Mouse (Mus musculus) testis, adult 2 months (tissue): ENCODE measurements around the gene Babam2.

Experiments used
- CTCF ChIP-seq: fragments of 200-500 bp; IDR thresholded peaks from 2 replicates; pipeline ENCODE4 v1.5.1; 2012; ENCODE audit warnings: low read depth, mild to moderate bottlenecking, inconsistent platforms, low read length, moderate library complexity; ENCODE audit not compliant: control insufficient read depth, insufficient read depth, insufficient replicate concordance
- POLR2A ChIP-seq: fragments of 200-500 bp; IDR thresholded peaks from 2 replicates; pipeline ENCODE4 v1.6.1; 2012; ENCODE audit warnings: low read depth, mild to moderate bottlenecking, inconsistent platforms, low read length, moderate library complexity; ENCODE audit not compliant: control insufficient read depth

GRCm38 (mm10) chr5:31808271-31808670 lies 110.8 kb downstream of the Babam2 start:
- TF ChIP-seq POLR2A (no peak), CTCF (no peak)
